Mouse (Mus musculus): Measurements from ENCODE around the gene Slc38a10.

GRCm38 (mm10) chr11:120159653-120160052 is 8.5 kb upstream of the Slc38a10 start:
- TF ChIP-seq CTCF (IDR thresholded peaks at IDR 0.05; ENCODE audit: borderline replicate concordance, insufficient read depth, low read length) (no peak), POLR2A (IDR thresholded peaks at IDR 0.05; ENCODE audit: low read depth, low read length) (no peak)

All from embryonic fibroblast, embryonic 13.5 days (primary cell).